Mouse (Mus musculus) cerebellum, adult 11 months (tissue): Measurements from ENCODE around the gene Ucn2.

Experiments used
- DNase-seq: peaks from one replicate; pipeline ENCODE4 v3.0.0; 2022

Gene Ucn2

GRCm38 (mm10) chr9:109032435-109032834, 46.6 kb downstream of the Ucn2 start:
- DNase-seq = no peak
